ENCODE assay signal across 9 mouse cellular contexts in the genomic region with DNA sequence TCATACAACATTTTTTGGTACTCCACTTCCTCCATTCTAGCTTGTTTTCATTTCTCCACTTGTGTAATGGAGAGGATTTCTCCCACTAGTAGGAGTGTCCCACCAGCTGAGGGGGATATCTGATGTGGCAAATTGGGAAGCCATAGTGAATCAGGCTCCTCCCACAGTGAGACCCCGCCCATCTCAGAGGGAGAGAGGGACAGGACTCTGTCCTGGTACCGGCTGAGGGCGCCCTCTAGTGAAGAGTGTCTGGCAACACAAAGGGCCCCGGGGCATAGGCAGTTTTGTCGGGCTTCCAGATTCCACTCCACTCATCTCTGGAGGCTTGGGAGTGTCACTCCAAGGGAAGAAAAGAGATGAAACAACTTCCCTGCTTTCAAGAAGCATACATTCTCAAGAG. TPM values are rescaled to one million over a fixed set of nuclear protein-coding genes. Genes with fewer than 3 reads are reported as not detected.
A peak's percentile ranks its signal among the peaks of the same experiment; 100 is the strongest.
DNase-seq lines count a peak whose midpoint lies in the region; ATAC-seq and TF ChIP-seq lines count a peak whose summit lies in the region.
"Had no signal": no experiment of that assay in that cellular context is flagged by ENCODE, and none has a peak within 500 bp of the region (broad histone marks: within the 10 kb centered on the region; RNA-seq: fewer than 3 reads in every experiment).

No protein-coding gene starts in this region.

- no peak overlapping the region for H3K27ac ChIP-seq in embryonic facial prominence, embryonic 10.5 days (replicated peaks)
- no peak overlapping the region for H3K27ac ChIP-seq in liver, embryonic 14.5 days
- H3K27ac ChIP-seq: hindbrain, embryonic 15.5 days had no signal

- no peak overlapping the region for H3K4me3 ChIP-seq in embryonic facial prominence, embryonic 10.5 days
- no peak overlapping the region for H3K4me3 ChIP-seq in liver, embryonic 14.5 days (ENCODE audit: insufficient read depth in 1 of 2, low read depth in 2 of 2, low read length in 2 of 2)
- H3K4me3 ChIP-seq: hindbrain, embryonic 15.5 days had no signal

- H3K9ac ChIP-seq in liver, embryonic 14.5 days (replicated peaks): no peak overlapping the region
- H3K9ac ChIP-seq: hindbrain, embryonic 15.5 days had no signal

- H3K4me2 ChIP-seq in liver, embryonic 14.5 days (ENCODE audit: low read depth): no peak overlapping the region
- H3K4me2 ChIP-seq: hindbrain, embryonic 15.5 days had no signal

- TF ChIP-seq CTCF in liver, embryonic 14.5 days (IDR thresholded peaks at IDR 0.05; ENCODE audit: low read depth): peak; percentile 71

- no peak for ATAC-seq in liver, embryonic 14.5 days (ENCODE audit: insufficient read depth)

- H3K27me3 ChIP-seq in embryonic facial prominence, embryonic 10.5 days (replicated peaks; ENCODE audit: low read depth, poor library complexity, severe bottlenecking): no peaks in the 10 kb centered on the region; the same call in 1 of the 2 replicates
- no peaks in the 10 kb centered on the region for H3K27me3 ChIP-seq in liver, embryonic 14.5 days (ENCODE audit: control insufficient read depth, insufficient read depth, low read length)
- H3K27me3 ChIP-seq: hindbrain, embryonic 15.5 days had no signal

- no peaks in the 10 kb centered on the region for H3K36me3 ChIP-seq in embryonic facial prominence, embryonic 10.5 days (replicated peaks)
- no peaks in the 10 kb centered on the region for H3K36me3 ChIP-seq in liver, embryonic 14.5 days (replicated peaks; ENCODE audit: control insufficient read depth, insufficient read depth, low read depth)
- H3K36me3 ChIP-seq: hindbrain, embryonic 15.5 days had no signal

- no peaks in the 10 kb centered on the region for H3K4me1 ChIP-seq in embryonic facial prominence, embryonic 10.5 days
- no peaks in the 10 kb centered on the region for H3K4me1 ChIP-seq in liver, embryonic 14.5 days (replicated peaks; ENCODE audit: control insufficient read depth in 2 of 2, insufficient read depth in 2 of 2, low read length in 1 of 2)
- H3K4me1 ChIP-seq: hindbrain, embryonic 15.5 days had no signal

- TF ChIP-seq EP300 in liver, embryonic 14.5 days (IDR thresholded peaks at IDR 0.05; ENCODE audit: low read depth): no peak

- WGBS in embryonic facial prominence, embryonic 10.5 days: 8% methylated on average over 5 of the region's 5 CpGs
- WGBS in liver, embryonic 14.5 days (ENCODE audit: insufficient replicate concordance): 9% methylated on average over 5 of the region's 5 CpGs

- no peaks in the 10 kb centered on the region for H3K9me3 ChIP-seq in embryonic facial prominence, embryonic 10.5 days
- H3K9me3 ChIP-seq in liver, embryonic 14.5 days (ENCODE audit: control insufficient read depth, low read length): no peaks in the 10 kb centered on the region
- H3K9me3 ChIP-seq: hindbrain, embryonic 15.5 days had no signal

- DNase-seq in right cerebral cortex, postnatal 10 days (ENCODE audit: low spot score in 2 of 2): peak; percentile 48 to 57
- DNase-seq in right cerebral cortex, postnatal 25 days: no peak
- DNase-seq in adrenal gland, postnatal 25 days: peak; percentile 65
- peak; percentile 73 for DNase-seq in embryonic facial prominence, embryonic 10.5 days (ENCODE audit: low spot score)
- DNase-seq in induced T-regulatory cell, adult 2 months (ENCODE audit: low read depth): peak; percentile 94
- peak; percentile 27 to 33 (median 29) for DNase-seq in liver, embryonic 14.5 days (ENCODE audit: low read depth in 3 of 3, low spot score in 3 of 3)
- DNase-seq in right cerebral cortex, postnatal 14 days: peak; percentile 54
- peak; percentile 36 for DNase-seq in yolk sac, embryonic 10.5 days (ENCODE audit: low spot score)

RNA-seq across cellular contexts. Expression of gene Cd6, which starts 1.6 kb away (rescaled TPM):
- total RNA-seq in adrenal gland, postnatal 25 days (2021): not detected in 2 replicates
- 0.09 and 0.15 TPM in 2 replicates for polyA plus RNA-seq in embryonic facial prominence, embryonic 10.5 days (2016; fragmentation: Nextera tagmentation; extraction: Ambion mirVana)
- not detected in 2 replicates for polyA plus RNA-seq in liver, embryonic 14.5 days (2012; rRNA removed)
- polyA plus RNA-seq in liver, embryonic 14.5 days (2014; fragmentation: Nextera tagmentation; extraction: Ambion mirVana): 0.05 TPM in 1 of 2 replicates, not detected in the other

RNA-seq across cellular contexts. Expression of gene Slc15a3, which starts 8.1 kb away (rescaled TPM):
- 3.2 and 4.0 TPM in 2 replicates for total RNA-seq in adrenal gland, postnatal 25 days (2021)
- polyA plus RNA-seq in embryonic facial prominence, embryonic 10.5 days (2016; fragmentation: Nextera tagmentation; extraction: Ambion mirVana): 0.43 and 0.77 TPM in 2 replicates
- 3.7 and 3.8 TPM in 2 replicates for polyA plus RNA-seq in liver, embryonic 14.5 days (2012; rRNA removed)
- 0.90 and 1.4 TPM in 2 replicates for polyA plus RNA-seq in liver, embryonic 14.5 days (2014; fragmentation: Nextera tagmentation; extraction: Ambion mirVana)

RNA-seq across cellular contexts. Expression of gene Tmem132a, which starts 38.3 kb away (rescaled TPM):
- total RNA-seq in adrenal gland, postnatal 25 days (2021): 30.5 and 32.8 TPM in 2 replicates
- polyA plus RNA-seq in embryonic facial prominence, embryonic 10.5 days (2016; fragmentation: Nextera tagmentation; extraction: Ambion mirVana): 139 and 142 TPM in 2 replicates
- 2.5 and 2.8 TPM in 2 replicates for polyA plus RNA-seq in liver, embryonic 14.5 days (2012; rRNA removed)
- 1.6 and 2.2 TPM in 2 replicates for polyA plus RNA-seq in liver, embryonic 14.5 days (2014; fragmentation: Nextera tagmentation; extraction: Ambion mirVana)

RNA-seq across cellular contexts. Expression of gene Tmem109, which starts 50.4 kb away (rescaled TPM):
- 143 and 161 TPM in 2 replicates for total RNA-seq in adrenal gland, postnatal 25 days (2021)
- 60.8 and 63.7 TPM in 2 replicates for polyA plus RNA-seq in embryonic facial prominence, embryonic 10.5 days (2016; fragmentation: Nextera tagmentation; extraction: Ambion mirVana)
- 10.9 and 11.1 TPM in 2 replicates for polyA plus RNA-seq in liver, embryonic 14.5 days (2012; rRNA removed)
- polyA plus RNA-seq in liver, embryonic 14.5 days (2014; fragmentation: Nextera tagmentation; extraction: Ambion mirVana): 16.1 and 16.5 TPM in 2 replicates

Comparison
In these comparisons a context has a peak if more than half of its experiments do, and no peak if none do; other contexts are left out.
1. RNA of gene Tmem132a, which starts 38.3 kb away (polyA plus RNA-seq): 139 to 142 TPM in embryonic facial prominence, embryonic 10.5 days; 1.6 to 2.8 TPM in liver, embryonic 14.5 days; every median in the first group is over 10 times any median in the second.